Mouse (Mus musculus): ENCODE measurements around the gene Clcn2.

DNA sequence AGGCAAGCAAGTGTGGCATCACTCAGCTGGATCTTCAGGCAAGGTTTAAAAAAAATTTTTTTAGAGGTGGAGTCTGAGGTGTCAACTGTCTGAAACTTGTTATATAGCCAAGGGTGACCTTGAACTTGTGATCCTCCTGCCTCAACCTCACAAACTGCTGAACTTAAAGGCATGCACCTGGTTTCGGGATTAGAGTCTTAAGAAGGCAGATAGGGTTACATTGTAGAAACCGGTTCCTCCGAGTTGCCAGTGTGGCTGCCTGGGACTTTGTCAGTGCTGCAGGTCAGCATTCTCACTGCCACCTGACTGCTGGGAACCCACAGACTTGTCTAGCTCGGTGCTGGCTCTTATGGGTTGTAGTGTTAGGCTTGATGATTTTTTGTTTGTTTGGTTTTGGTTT is 5.7 kb upstream of the Clcn2 start:
- no peak for TF ChIP-seq TAL1 (IDR thresholded peaks at IDR 0.05; ENCODE audit: low read length)
- TF ChIP-seq GATA1 (IDR thresholded peaks at IDR 0.05; ENCODE audit: low read length), result no peak

All from erythroblast, embryonic 14.5 days (primary cell).